Mouse (Mus musculus): ENCODE measurements around the gene Hsd17b14. TPM values are rescaled to one million over a fixed set of nuclear protein-coding genes. Genes with fewer than 3 reads are reported as not detected.
"Not testable (repeated sequence)": the region's sequence is repeated elsewhere in the genome, so short reads cannot be mapped to it uniquely, and the experiment has no call there.

Hsd17b14 gene
- total RNA-seq, 2 experiments from 2014 or later: 0.39 TPM; not detected in 1

- intact Hi-C loops (cut with DNase I): loop anchor here (5.0 kb wide), 1 partner anchor 49 kb away; no protein-coding TSS in a partner anchor
- DNase-seq (ENCODE audit: low spot score in 2 of 2): no peak
Observed at GRCm38 (mm10) chr7:45526474-45527120, 28.1 kb upstream of the Hsd17b14 start.

GRCm38 (mm10) chr7:45527169-45527568 lies 27.5 kb upstream of the Hsd17b14 start:
- intact Hi-C loops (cut with DNase I): loop anchor here (5.0 kb wide), 1 partner anchor 50 kb away; no protein-coding TSS in a partner anchor
- not testable (repeated sequence) for DNase-seq (ENCODE audit: low spot score in 2 of 2)

GRCm38 (mm10) chr7:45529461-45529860 lies 25.2 kb upstream of the Hsd17b14 start:
- intact Hi-C loops (cut with DNase I): loop anchor here (5.0 kb wide), 1 partner anchor 52 kb away; no protein-coding TSS in a partner anchor
- DNase-seq (ENCODE audit: low spot score in 2 of 2): no peak

- intact Hi-C loops (cut with DNase I): no loop called here
- no peak for DNase-seq (ENCODE audit: low spot score in 2 of 2)
Observed at GRCm38 (mm10) chr7:45530643-45531042, 24.1 kb upstream of the Hsd17b14 start.

GRCm38 (mm10) chr7:45535676-45536075 lies 19.0 kb upstream of the Hsd17b14 start:
- DNase-seq (ENCODE audit: low spot score in 2 of 2): no peak
- intact Hi-C loops (cut with DNase I): no loop called here

- no peak for DNase-seq (ENCODE audit: low spot score in 2 of 2)
- intact Hi-C loops (cut with DNase I): no loop called here
Observed at GRCm38 (mm10) chr7:45537602-45538001, 17.1 kb upstream of the Hsd17b14 start.

- peak; percentile 63 to 66 for DNase-seq (ENCODE audit: low spot score in 2 of 2)
- intact Hi-C loops (cut with DNase I): no loop called here
Observed at GRCm38 (mm10) chr7:45538163-45539041, 16.3 kb upstream of the Hsd17b14 start.

- intact Hi-C loops (cut with DNase I): no loop called here
- DNase-seq (ENCODE audit: low spot score in 2 of 2): no peak
Observed at GRCm38 (mm10) chr7:45539095-45539494, 15.6 kb upstream of the Hsd17b14 start.

GRCm38 (mm10) chr7:45540213-45540612 lies 14.5 kb upstream of the Hsd17b14 start:
- intact Hi-C loops (cut with DNase I): no loop called here
- DNase-seq (ENCODE audit: low spot score in 2 of 2): no peak

- intact Hi-C loops (cut with DNase I): no loop called here
Observed at GRCm38 (mm10) chr7:45544525-45544924, 10.2 kb upstream of the Hsd17b14 start.

GRCm38 (mm10) chr7:45549641-45550436 lies 4.9 kb upstream of the Hsd17b14 start:
- intact Hi-C loops (cut with DNase I): no loop called here
- DNase-seq (ENCODE audit: low spot score in 2 of 2): no peak

More at GRCm38 (mm10) chr7:45544525-45544924, 10.2 kb upstream of the Hsd17b14 start:
- DNase-seq (ENCODE audit: low spot score in 2 of 2): no peak

- DNase-seq (ENCODE audit: low spot score in 2 of 2): no peak
- intact Hi-C loops (cut with DNase I): no loop called here
Observed at GRCm38 (mm10) chr7:45550821-45551511, 3.7 kb upstream of the Hsd17b14 start.

- no peak for DNase-seq (ENCODE audit: low spot score in 2 of 2)
Observed at GRCm38 (mm10) chr7:45551512-45551883, 3.2 kb upstream of the Hsd17b14 start.

GRCm38 (mm10) chr7:45553519-45553918 lies 1.2 kb upstream of the Hsd17b14 start:
- intact Hi-C loops (cut with DNase I): no loop called here

More at GRCm38 (mm10) chr7:45551512-45551883, 3.2 kb upstream of the Hsd17b14 start:
- intact Hi-C loops (cut with DNase I): no loop called here

GRCm38 (mm10) chr7:45553990-45554389 lies 703 bp upstream of the Hsd17b14 start:
- DNase-seq (ENCODE audit: low spot score in 2 of 2): no peak
- intact Hi-C loops (cut with DNase I): loop anchor here (2.0 kb wide), 1 partner anchor 37 kb away; no protein-coding TSS in a partner anchor

More at GRCm38 (mm10) chr7:45553519-45553918, 1.2 kb upstream of the Hsd17b14 start:
- no peak for DNase-seq (ENCODE audit: low spot score in 2 of 2)

- peak; percentile 64 to 65 for DNase-seq (ENCODE audit: low spot score in 2 of 2)
- intact Hi-C loops (cut with DNase I): loop anchor here (2.0 kb wide), 1 partner anchor 35 kb away; no protein-coding TSS in a partner anchor
Observed at GRCm38 (mm10) chr7:45555787-45556186, 1.1 kb downstream of the Hsd17b14 start.

GRCm38 (mm10) chr7:45558907-45559306 lies 4.2 kb downstream of the Hsd17b14 start:
- no peak for DNase-seq (ENCODE audit: low spot score in 2 of 2)
- intact Hi-C loops (cut with DNase I): no loop called here

GRCm38 (mm10) chr7:45560241-45560640 lies 5.5 kb downstream of the Hsd17b14 start:
- DNase-seq (ENCODE audit: low spot score in 2 of 2): no peak
- intact Hi-C loops (cut with DNase I): loop anchor here (2.0 kb wide), 1 partner anchor 83 kb away; no protein-coding TSS in a partner anchor
